In genomic region chr1:119255386-119256096, GRCm38 (mm10) we compare ENCODE assay signal across 12 mouse cellular contexts.
A peak's percentile ranks its signal among the peaks of the same experiment; 100 is the strongest.
DNase-seq lines count a peak whose midpoint lies in the region; ATAC-seq lines count a peak whose summit lies in the region.
"Had no signal": no experiment of that assay in that cellular context is flagged by ENCODE, and none has a peak within 500 bp of the region (broad histone marks: within the 10 kb centered on the region; RNA-seq: fewer than 3 reads in every experiment).

No protein-coding gene starts in this region.

- no peaks in the 10 kb centered on the region for H3K9me3 ChIP-seq in midbrain, embryonic 16.5 days (replicated peaks; ENCODE audit: control insufficient read depth, low read length, poor library complexity, severe bottlenecking)
- H3K9me3 ChIP-seq: limb, embryonic 15.5 days had no signal

- H3K4me1 ChIP-seq in midbrain, embryonic 16.5 days (ENCODE audit: control insufficient read depth, insufficient read depth, low read length) = no peaks in the 10 kb centered on the region

- peak overlapping the region; percentile 54; the same call in 1 of the 2 replicates for H3K27ac ChIP-seq in midbrain, embryonic 16.5 days (ENCODE audit: low read length)
- H3K27ac ChIP-seq: limb, embryonic 15.5 days; macrophage had no signal

- H3K9ac ChIP-seq in midbrain, embryonic 16.5 days (ENCODE audit: low read depth, low read length) = no peak overlapping the region
- H3K9ac ChIP-seq: limb, embryonic 15.5 days had no signal

- no peak overlapping the region for H3K4me3 ChIP-seq in midbrain, embryonic 16.5 days (ENCODE audit: low read depth, low read length)
- H3K4me3 ChIP-seq: limb, embryonic 15.5 days had no signal

- no peaks in the 10 kb centered on the region for H3K27me3 ChIP-seq in midbrain, embryonic 16.5 days (ENCODE audit: control insufficient read depth, insufficient read depth, low read depth, low read length)
- H3K27me3 ChIP-seq: limb, embryonic 15.5 days had no signal

- 46% methylated on average over 20 of the region's 20 CpGs for WGBS in midbrain, embryonic 16.5 days

- peak; percentile 22 for DNase-seq in embryo, embryonic 10.5 days (ENCODE audit: low spot score)
- DNase-seq in embryo, embryonic 10 days (ENCODE audit: low spot score) = no peak
- DNase-seq in cerebellum, postnatal 14 days = peak; percentile 46 to 48
- DNase-seq in layer of hippocampus, adult 8-10 months (ENCODE audit: low spot score in 2 of 2) = peak; percentile 18 to 37
- DNase-seq in lung, postnatal 14 days = no peak
- DNase-seq in gastrocnemius, adult 18-20 months (ENCODE audit: low spot score) = no peak
- DNase-seq: B cell, adult 2 months; kidney, adult 9 months had no signal

- ATAC-seq in midbrain, embryonic 16.5 days = peak; percentile 83
- ATAC-seq in megakaryocyte, adult 5-6 weeks (ENCODE audit: poor library complexity, severe bottlenecking) = no peak

- no peak overlapping the region for H3K4me2 ChIP-seq in midbrain, embryonic 16.5 days (ENCODE audit: low read length)
- H3K4me2 ChIP-seq: limb, embryonic 15.5 days had no signal

- H3K36me3 ChIP-seq in midbrain, embryonic 16.5 days (ENCODE audit: control insufficient read depth, insufficient read depth, low read length) = no peaks in the 10 kb centered on the region
- H3K36me3 ChIP-seq: limb, embryonic 15.5 days had no signal

Comparison
In these comparisons a context has a peak if more than half of its experiments do, and no peak if none do; other contexts are left out.
1. DNase-seq: peak in embryo, embryonic 10.5 days (single experiment), cerebellum, postnatal 14 days (2 of 2) and layer of hippocampus, adult 8-10 months (2 of 2); none in embryo, embryonic 10 days (single experiment), lung, postnatal 14 days (single experiment) and gastrocnemius, adult 18-20 months (single experiment).